Mouse (Mus musculus) fat pad, adult 2 months (tissue): ENCODE measurements at regions not wholly inside any gene's neighbourhood (a gene's known extent, or its start where the extent isn't known, plus 50 kb on each side); places are given as distances from the start of the nearest gene placed in this dataset.
A peak's percentile ranks its signal among the peaks of the same experiment; 100 is the strongest.

Source experiments
- DNase-seq: peaks from one replicate; pipeline ENCODE4 v3.0.0-alpha.2; 2011; ENCODE audit warnings: low read depth, low spot score; ENCODE audit errors: extremely low read depth

GRCm38 (mm10) chr4:142475632-142476031, 236.4 kb upstream of the Kazn start:
- DNase-seq: no peak

GRCm38 (mm10) chr4:142474626-142475025, 235.4 kb upstream of the Kazn start:
- no peak for DNase-seq

GRCm38 (mm10) chr4:142474018-142474417, 234.8 kb upstream of the Kazn start:
- DNase-seq: no peak

GRCm38 (mm10) chr4:142473284-142473683, 234.1 kb upstream of the Kazn start:
- no peak for DNase-seq

- DNase-seq: no peak
Measured at GRCm38 (mm10) chr4:142472332-142472731, 233.1 kb upstream of the Kazn start.

- DNase-seq: no peak
Measured at GRCm38 (mm10) chr4:142470784-142471183, 231.6 kb upstream of the Kazn start.

GRCm38 (mm10) chr4:142467920-142468319, 228.7 kb upstream of the Kazn start:
- DNase-seq: no peak

GRCm38 (mm10) chr4:142465226-142465625, 226.0 kb upstream of the Kazn start:
- DNase-seq: no peak

GRCm38 (mm10) chr4:142464066-142464465, 224.9 kb upstream of the Kazn start:
- no peak for DNase-seq

GRCm38 (mm10) chr4:142460468-142461086, 221.4 kb upstream of the Kazn start:
- no peak for DNase-seq

GRCm38 (mm10) chr4:142452614-142453013, 213.4 kb upstream of the Kazn start:
- DNase-seq: no peak

GRCm38 (mm10) chr4:142450884-142451283, 211.7 kb upstream of the Kazn start:
- no peak for DNase-seq

- DNase-seq: peak; percentile 4
Measured at GRCm38 (mm10) chr4:142449713-142450112, 210.5 kb upstream of the Kazn start.

- DNase-seq: no peak
Measured at GRCm38 (mm10) chr4:142449198-142449702, 210.0 kb upstream of the Kazn start.

GRCm38 (mm10) chr4:142447529-142447928, 208.3 kb upstream of the Kazn start:
- no peak for DNase-seq

GRCm38 (mm10) chr4:142441045-142441444, 201.8 kb upstream of the Kazn start:
- peak; percentile 16 for DNase-seq

- no peak for DNase-seq
Measured at GRCm38 (mm10) chr4:142439450-142440183, 200.4 kb upstream of the Kazn start.

GRCm38 (mm10) chr4:142424596-142424995, 185.4 kb upstream of the Kazn start:
- DNase-seq: no peak

GRCm38 (mm10) chr4:142420427-142420826, 181.2 kb upstream of the Kazn start:
- DNase-seq: no peak

- DNase-seq: no peak
Measured at GRCm38 (mm10) chr4:142414874-142415273, 175.7 kb upstream of the Kazn start.

GRCm38 (mm10) chr4:142411792-142412191, 172.6 kb upstream of the Kazn start:
- no peak for DNase-seq
